Mouse (Mus musculus) lung, embryonic 14.5 days (tissue): Measurements from ENCODE around the gene Tnik. TPM values are rescaled to one million over a fixed set of nuclear protein-coding genes. Genes with fewer than 3 reads are reported as not detected.

Experiments used
- ATAC-seq: fragments of 200-750 bp; cut with Nextera tagmentation; 2 replicates; pipeline ENCODE4 v1.8.0; 2017; ENCODE audit warnings: mild to moderate bottlenecking, moderate TSS enrichment, moderate library complexity; ENCODE audit not compliant: insufficient read depth
- DNase-seq: peaks from one replicate; pipeline ENCODE4 v3.0.0-alpha.2; 2015
- H3K27ac ChIP-seq: fragments of 300-500 bp; sonication (generic); 2 replicates; pipeline ENCODE4 v1.5.1; 2014; ENCODE audit warnings: low read depth, mild to moderate bottlenecking, moderate library complexity
- H3K27me3 ChIP-seq: fragments of 300-500 bp; sonication (generic); 2 replicates; pipeline ENCODE4 v1.6.1; 2014; ENCODE audit warnings: low read length, control low read depth; ENCODE audit not compliant: insufficient read depth
- H3K36me3 ChIP-seq: fragments of 300-500 bp; sonication (generic); 2 replicates; pipeline ENCODE4 v1.6.1; 2014; ENCODE audit warnings: control low read depth; ENCODE audit not compliant: insufficient read depth
- H3K4me1 ChIP-seq: fragments of 300-500 bp; sonication (generic); 2 replicates; pipeline ENCODE4 v1.6.1; 2014; ENCODE audit warnings: antibody characterized with exemption, control low read depth; ENCODE audit not compliant: insufficient read depth
- H3K4me2 ChIP-seq: fragments of 300-500 bp; sonication (generic); 2 replicates; pipeline ENCODE4 v1.6.1; 2014; ENCODE audit warnings: mild to moderate bottlenecking
- H3K4me3 ChIP-seq: fragments of 300-500 bp; sonication (generic); 2 replicates; pipeline ENCODE4 v1.5.1; 2014; ENCODE audit warnings: low read depth, low read length
- H3K9ac ChIP-seq: fragments of 300-500 bp; sonication (generic); 2 replicates; pipeline ENCODE4 v1.6.1; 2014
- H3K9me3 ChIP-seq: fragments of 300-500 bp; sonication (generic); 2 replicates; pipeline ENCODE4 v1.6.1; 2016; ENCODE audit warnings: low read depth, low read length, control low read depth
- CTCF ChIP-seq: IDR thresholded peaks from 2 replicates; pipeline ENCODE4 v1.5.1; 2016; ENCODE audit warnings: antibody characterized with exemption, low read depth
- WGBS: fragments of 180-500 bp; shearing (Covaris S2); extraction: QIAGEN DNeasy Blood & Tissue Kit; methylation state at CpG from one replicate; pipeline ENCODE4 v1.1.7; 2014; 5-methylcytosine and 5-hydroxymethylcytosine counted together
- polyA plus RNA-seq: library from polyadenylated mRNA; unstranded; fragments of >200 nt; fragmentation: Nextera tagmentation; extraction: Ambion mirVana; gene quantifications from 2 replicates; pipeline ENCODE4 v1.2.1, GENCODE M21; 2014

The Tnik gene
- polyA plus RNA-seq, 1 experiment from 2014 or later, result 13.6 TPM

DNA sequence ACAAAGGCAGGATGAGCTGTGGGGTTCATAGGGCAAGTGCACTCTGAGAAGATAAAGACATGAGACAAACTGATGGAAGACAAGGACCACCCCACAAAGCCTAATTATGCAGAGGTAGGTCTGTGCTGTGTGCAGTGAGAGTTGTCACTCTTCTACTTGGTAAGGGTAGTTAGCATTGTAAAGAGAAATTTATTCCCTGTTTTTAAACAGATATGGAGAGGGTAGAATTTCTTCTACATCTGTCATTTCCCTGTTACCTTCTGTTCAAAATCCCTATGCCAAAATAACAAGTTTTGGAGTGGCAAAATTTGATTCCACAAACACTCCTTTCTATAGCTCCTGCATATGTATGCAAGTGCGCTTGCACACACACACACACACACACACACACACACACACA lies 71.5 kb downstream of the Tnik start:
- H3K4me2 ChIP-seq, result no peak overlapping the region
- H3K27ac ChIP-seq, result no peak overlapping the region
- peaks cover under 1% of the 10 kb centered on the region; the same call in 1 of the 2 replicates for H3K4me1 ChIP-seq
- H3K4me3 ChIP-seq, result no peak overlapping the region
- TF ChIP-seq CTCF, result no peak
- WGBS, result 100% methylated on average over 1 of the region's 1 CpGs
- no peaks in the 10 kb centered on the region for H3K27me3 ChIP-seq
- ATAC-seq (no peak), DNase-seq (no peak)
- H3K9ac ChIP-seq, result no peak overlapping the region
- no peaks in the 10 kb centered on the region for H3K36me3 ChIP-seq
- no peaks in the 10 kb centered on the region for H3K9me3 ChIP-seq

DNA sequence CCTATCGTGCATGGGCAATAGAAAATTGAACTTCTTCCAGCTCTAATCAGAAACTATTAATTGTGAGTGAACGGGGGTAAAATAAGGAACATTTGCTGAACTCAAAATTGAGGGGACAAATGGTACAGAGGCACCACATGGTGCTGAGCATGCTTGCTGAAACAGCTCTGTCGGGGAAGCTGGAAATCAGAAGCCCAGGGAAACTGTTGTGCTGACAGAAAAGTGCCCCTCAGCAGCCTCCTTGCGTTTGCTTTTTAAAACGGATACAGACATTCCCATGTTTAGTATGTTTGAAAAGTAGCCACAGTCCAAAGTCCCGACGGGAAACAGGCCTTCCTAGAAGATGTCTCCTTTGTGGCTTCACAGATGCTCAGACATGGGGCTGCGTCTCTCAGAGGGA lies 77.1 kb downstream of the Tnik start:
- Histone ChIP-seq H3K36me3 (no peaks in the 10 kb centered on the region), H3K4me2 (no peak overlapping the region), H3K4me3 (no peak overlapping the region), H3K27me3 (no peaks in the 10 kb centered on the region), H3K27ac (no peak overlapping the region), H3K9me3 (no peaks in the 10 kb centered on the region), H3K9ac (no peak overlapping the region), H3K4me1 (peaks cover 3% of the 10 kb centered on the region; the same call in 1 of the 2 replicates)
- TF ChIP-seq CTCF, result no peak
- DNase-seq (no peak), ATAC-seq (no peak)
- 43% methylated on average over 8 of the region's 8 CpGs for WGBS

DNA sequence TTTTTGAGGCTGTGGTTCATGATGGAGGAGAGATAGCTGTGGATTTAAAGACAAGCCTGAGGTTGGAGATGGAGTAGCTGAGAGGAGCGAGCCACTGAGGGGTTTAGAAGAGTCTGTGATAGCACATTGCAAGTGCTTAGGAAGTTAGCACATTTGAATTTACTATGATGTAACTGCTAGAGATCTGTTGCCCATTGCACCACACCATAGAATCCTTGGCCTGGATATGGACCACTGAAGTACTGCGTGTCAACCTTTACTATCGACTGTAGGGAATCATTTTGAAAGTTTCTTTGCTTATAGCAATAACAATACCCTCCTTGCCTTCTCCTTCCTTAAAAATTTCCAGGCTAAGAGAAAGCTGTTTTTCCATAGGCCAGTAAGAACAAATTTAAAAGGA lies 80.2 kb downstream of the Tnik start:
- H3K27ac ChIP-seq, result no peak overlapping the region
- ATAC-seq (no peak), DNase-seq (no peak)
- no peaks in the 10 kb centered on the region for H3K36me3 ChIP-seq
- peaks cover 3% of the 10 kb centered on the region; the same call in 1 of the 2 replicates for H3K4me1 ChIP-seq
- no peak overlapping the region for H3K4me3 ChIP-seq
- no peak overlapping the region for H3K9ac ChIP-seq
- H3K9me3 ChIP-seq, result no peaks in the 10 kb centered on the region
- WGBS, result 95% methylated on average over 3 of the region's 3 CpGs
- H3K27me3 ChIP-seq, result no peaks in the 10 kb centered on the region
- no peak overlapping the region for H3K4me2 ChIP-seq
- no peak for TF ChIP-seq CTCF

GRCm38 (mm10) chr3:28343661-28344060 lies 80.6 kb downstream of the Tnik start:
- WGBS, result 79% methylated on average over 2 of the region's 2 CpGs
- ATAC-seq, result no peak

GRCm38 (mm10) chr3:28345446-28345845 lies 82.4 kb downstream of the Tnik start:
- Histone ChIP-seq H3K4me1 (no peaks in the 10 kb centered on the region), H3K4me2 (no peak overlapping the region), H3K27ac (no peak overlapping the region), H3K27me3 (no peaks in the 10 kb centered on the region), H3K9ac (no peak overlapping the region), H3K9me3 (no peaks in the 10 kb centered on the region), H3K4me3 (no peak overlapping the region), H3K36me3 (no peaks in the 10 kb centered on the region)
- no peak for ATAC-seq
- no peak for TF ChIP-seq CTCF
- DNase-seq, result no peak
- WGBS, result 63% methylated on average over 1 of the region's 1 CpGs

More at GRCm38 (mm10) chr3:28343661-28344060, 80.6 kb downstream of the Tnik start:
- peaks cover 3% of the 10 kb centered on the region; the same call in 1 of the 2 replicates for H3K4me1 ChIP-seq
- no peaks in the 10 kb centered on the region for H3K9me3 ChIP-seq
- no peak overlapping the region for H3K27ac ChIP-seq
- H3K27me3 ChIP-seq, result no peaks in the 10 kb centered on the region
- H3K9ac ChIP-seq, result no peak overlapping the region
- no peaks in the 10 kb centered on the region for H3K36me3 ChIP-seq
- H3K4me3 ChIP-seq, result no peak overlapping the region
- no peak overlapping the region for H3K4me2 ChIP-seq
- no peak for DNase-seq
- TF ChIP-seq CTCF, result no peak

- DNase-seq, result no peak
- H3K4me1 ChIP-seq, result no peaks in the 10 kb centered on the region
- no peak for ATAC-seq
- H3K4me3 ChIP-seq, result no peak overlapping the region
- no peak overlapping the region for H3K9ac ChIP-seq
- H3K27me3 ChIP-seq, result no peaks in the 10 kb centered on the region
- 84% methylated on average over 1 of the region's 1 CpGs for WGBS
- no peaks in the 10 kb centered on the region for H3K9me3 ChIP-seq
- H3K27ac ChIP-seq, result no peak overlapping the region
- no peaks in the 10 kb centered on the region for H3K36me3 ChIP-seq
- TF ChIP-seq CTCF, result no peak
- no peak overlapping the region for H3K4me2 ChIP-seq
These were observed 82.9 kb downstream of the Tnik start for GRCm38 (mm10) chr3:28345961-28346360.

DNA sequence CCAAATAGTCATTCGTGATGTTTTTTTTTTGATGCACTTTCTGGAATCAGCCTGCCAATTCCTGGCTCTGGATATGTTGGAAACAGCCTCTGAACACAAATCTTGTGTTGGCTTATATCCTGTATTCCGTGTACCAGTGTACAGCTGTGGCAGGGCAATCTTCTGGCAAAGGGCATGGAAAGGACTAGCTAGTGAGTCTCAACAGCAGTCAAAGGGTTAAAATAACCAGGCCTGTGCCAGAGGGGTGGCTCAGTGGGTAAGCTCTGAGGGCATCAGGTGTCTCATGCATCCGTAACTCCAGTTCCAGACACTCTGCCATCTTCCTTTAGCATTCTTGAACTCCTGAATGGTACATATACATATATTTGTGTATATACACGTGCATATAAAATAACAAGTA lies 83.5 kb downstream of the Tnik start:
- no peak for TF ChIP-seq CTCF
- 79% methylated on average over 4 of the region's 4 CpGs for WGBS
- Histone ChIP-seq H3K27ac (no peak overlapping the region), H3K4me1 (no peaks in the 10 kb centered on the region), H3K9ac (no peak overlapping the region), H3K9me3 (no peaks in the 10 kb centered on the region), H3K4me3 (no peak overlapping the region), H3K4me2 (no peak overlapping the region), H3K36me3 (no peaks in the 10 kb centered on the region), H3K27me3 (no peaks in the 10 kb centered on the region)
- DNase-seq (no peak), ATAC-seq (no peak)

DNA sequence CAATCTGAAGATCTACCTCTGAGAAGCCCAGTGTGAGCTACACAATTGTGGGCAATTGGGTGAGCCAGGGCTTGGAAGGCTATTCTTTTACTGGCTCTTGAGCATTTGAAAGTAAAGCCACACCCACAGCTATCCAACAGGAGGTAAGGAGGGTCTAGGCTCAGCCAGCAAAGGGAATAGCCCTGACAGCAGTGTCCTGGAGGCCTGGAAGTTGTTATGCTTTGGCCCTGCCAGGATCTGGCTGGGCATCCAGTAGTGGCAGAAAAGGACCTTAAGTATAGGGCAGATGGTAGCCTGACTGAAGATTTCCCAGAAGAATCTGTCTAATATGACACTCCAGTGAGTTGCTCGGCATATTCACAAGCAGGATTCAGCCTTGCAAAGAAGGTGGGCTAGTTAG lies 85.7 kb downstream of the Tnik start:
- ATAC-seq, result no peak
- whole genome bisulfite sequencing, result 93% methylated on average over 1 of the region's 1 CpGs
- no peak overlapping the region for H3K27ac ChIP-seq

More for the DNA sequence above, 85.7 kb downstream of the Tnik start:
- TF ChIP-seq CTCF, result no peak
- Histone ChIP-seq H3K4me1 (no peaks in the 10 kb centered on the region), H3K4me2 (no peak overlapping the region), H3K4me3 (no peak overlapping the region), H3K27me3 (no peaks in the 10 kb centered on the region), H3K36me3 (no peaks in the 10 kb centered on the region), H3K9ac (no peak overlapping the region), H3K9me3 (no peaks in the 10 kb centered on the region)
- DNase-seq, result no peak
